Mouse (Mus musculus): ENCODE measurements around the gene Acsl1. TPM values are rescaled to one million over a fixed set of nuclear protein-coding genes. Genes with fewer than 3 reads are reported as not detected.

Acsl1 gene
- polyA plus RNA-seq, 1 experiment from 2014 or later, result 12.2 TPM

DNA sequence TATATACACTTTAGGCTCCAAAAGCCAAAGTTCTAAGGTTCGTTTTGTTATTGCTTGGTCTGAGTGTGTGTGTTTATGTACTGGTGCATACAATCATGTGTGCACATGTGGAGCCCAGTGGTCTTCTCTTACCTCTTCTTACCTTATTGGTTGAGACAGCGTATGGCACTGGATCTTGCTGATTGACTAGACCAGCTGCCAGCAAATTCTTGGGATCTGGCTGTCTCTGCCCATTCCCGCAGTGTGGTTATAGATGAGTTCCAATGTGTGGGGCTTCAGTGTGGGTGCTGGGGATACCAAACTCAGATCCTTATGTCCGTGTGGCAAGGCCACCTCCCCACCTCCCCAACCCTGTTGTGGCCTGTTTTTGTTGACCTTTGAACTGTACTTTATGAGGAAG lies 21.8 kb upstream of the Acsl1 start:
- H3K27ac ChIP-seq, result no peak overlapping the region
- H3K9ac ChIP-seq, result no peak overlapping the region
- no peaks in the 10 kb centered on the region for H3K4me1 ChIP-seq
- H3K27me3 ChIP-seq, result no peaks in the 10 kb centered on the region
- H3K4me2 ChIP-seq, result no peak overlapping the region
- H3K36me3 ChIP-seq, result no peaks in the 10 kb centered on the region
- 79% methylated on average over 4 of the region's 4 CpGs for WGBS
- H3K4me3 ChIP-seq, result no peak overlapping the region
- ATAC-seq (ENCODE audit: insufficient number of reproducible peaks, insufficient read depth, low FRiP score, low TSS enrichment, low read depth), result no peak
- 0 out of 2 replicates have a peak, but pooled peaks cover under 1% of the 10 kb centered on the region for H3K9me3 ChIP-seq

DNA sequence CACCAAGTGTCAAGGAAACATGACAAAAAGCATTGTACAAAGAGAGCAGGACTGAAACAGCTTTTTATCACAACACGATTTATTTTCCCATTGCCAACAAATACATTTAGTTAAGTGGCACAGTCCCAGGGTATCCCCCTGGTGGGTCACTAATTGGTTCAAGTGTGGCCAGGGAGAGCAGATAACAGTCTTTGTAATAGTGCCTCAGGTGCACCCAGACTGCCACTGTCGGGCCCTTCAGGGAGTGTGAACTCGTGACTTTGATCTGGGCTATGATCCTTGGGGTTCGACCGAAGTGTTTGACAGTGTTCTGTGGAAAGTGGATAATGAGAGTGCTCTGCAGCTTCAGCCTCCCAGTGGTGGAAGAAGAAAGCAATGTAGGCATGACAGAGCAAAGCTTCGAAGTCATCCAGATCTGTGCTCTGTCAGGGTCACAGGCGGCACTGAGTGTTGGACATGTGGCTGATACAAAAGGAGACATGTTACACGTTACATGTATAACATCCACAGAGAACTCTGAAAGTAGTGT lies 21.1 kb upstream of the Acsl1 start:
- no peaks in the 10 kb centered on the region for H3K36me3 ChIP-seq
- no peaks in the 10 kb centered on the region for H3K4me1 ChIP-seq
- H3K27me3 ChIP-seq, result no peaks in the 10 kb centered on the region
- 75% methylated on average over 8 of the region's 8 CpGs for WGBS
- H3K4me3 ChIP-seq, result no peak overlapping the region
- no peak overlapping the region for H3K27ac ChIP-seq
- 0 out of 2 replicates have a peak, but pooled peaks cover 6% of the 10 kb centered on the region for H3K9me3 ChIP-seq
- ATAC-seq (ENCODE audit: insufficient number of reproducible peaks, insufficient read depth, low FRiP score, low TSS enrichment, low read depth), result no peak
- H3K4me2 ChIP-seq, result no peak overlapping the region
- H3K9ac ChIP-seq, result no peak overlapping the region

DNA sequence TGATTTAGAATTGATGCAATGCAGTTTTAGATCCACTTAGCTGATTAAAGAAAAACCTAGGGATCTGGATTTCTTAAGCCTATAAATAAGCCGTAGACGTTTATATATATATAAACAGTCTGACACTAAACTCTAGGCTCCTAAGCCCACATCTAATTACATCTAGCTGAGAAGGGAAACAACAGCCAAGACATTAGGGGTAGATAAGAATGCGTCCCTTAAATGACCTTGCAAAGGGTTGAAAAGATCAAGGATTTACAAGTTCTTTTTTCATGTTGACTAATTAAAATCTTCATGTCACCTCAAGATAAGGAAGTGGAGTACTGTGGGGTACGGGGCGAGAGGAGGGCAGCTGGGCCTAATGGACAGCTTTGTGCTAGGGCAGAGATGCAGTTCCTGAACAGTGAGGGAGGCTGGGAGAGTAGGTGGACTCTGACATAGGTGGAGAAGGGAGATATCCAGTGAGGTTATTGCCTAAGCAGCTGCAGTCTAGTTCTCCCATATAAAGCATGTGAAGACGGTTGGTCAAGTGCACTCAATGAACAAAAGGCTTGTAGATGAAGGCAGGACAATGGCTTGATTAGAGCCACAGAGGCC lies 12.5 kb upstream of the Acsl1 start:
- Histone ChIP-seq H3K4me2 (no peak overlapping the region), H3K27ac (no peak overlapping the region), H3K27me3 (no peaks in the 10 kb centered on the region), H3K4me3 (no peak overlapping the region), H3K9ac (no peak overlapping the region), H3K4me1 (no peaks in the 10 kb centered on the region), H3K9me3 (0 out of 2 replicates have a peak, but pooled peaks cover 6% of the 10 kb centered on the region), H3K36me3 (no peaks in the 10 kb centered on the region)
- WGBS, result 80% methylated on average over 6 of the region's 6 CpGs
- ATAC-seq (ENCODE audit: insufficient number of reproducible peaks, insufficient read depth, low FRiP score, low TSS enrichment, low read depth), result no peak

DNA sequence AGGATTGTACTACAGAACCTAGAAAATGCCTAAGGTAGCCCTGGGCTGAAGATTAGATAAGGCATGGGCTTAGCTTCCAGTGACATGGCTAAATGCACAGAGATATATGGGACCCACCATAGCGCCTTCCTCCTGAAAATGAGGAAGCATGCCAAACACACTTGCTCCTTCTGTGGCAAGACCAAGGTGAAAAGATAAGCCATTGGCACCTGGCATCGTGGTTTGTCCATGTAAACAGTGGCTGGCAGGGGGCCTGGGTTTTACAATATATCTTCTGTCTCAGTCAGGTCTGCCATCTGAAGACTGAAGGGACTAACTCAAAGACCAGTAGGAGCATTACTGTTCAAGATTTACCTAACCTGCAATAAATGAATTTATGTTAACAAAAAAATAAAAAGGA lies 2.4 kb upstream of the Acsl1 start:
- ATAC-seq (ENCODE audit: insufficient number of reproducible peaks, insufficient read depth, low FRiP score, low TSS enrichment, low read depth), result no peak

DNA sequence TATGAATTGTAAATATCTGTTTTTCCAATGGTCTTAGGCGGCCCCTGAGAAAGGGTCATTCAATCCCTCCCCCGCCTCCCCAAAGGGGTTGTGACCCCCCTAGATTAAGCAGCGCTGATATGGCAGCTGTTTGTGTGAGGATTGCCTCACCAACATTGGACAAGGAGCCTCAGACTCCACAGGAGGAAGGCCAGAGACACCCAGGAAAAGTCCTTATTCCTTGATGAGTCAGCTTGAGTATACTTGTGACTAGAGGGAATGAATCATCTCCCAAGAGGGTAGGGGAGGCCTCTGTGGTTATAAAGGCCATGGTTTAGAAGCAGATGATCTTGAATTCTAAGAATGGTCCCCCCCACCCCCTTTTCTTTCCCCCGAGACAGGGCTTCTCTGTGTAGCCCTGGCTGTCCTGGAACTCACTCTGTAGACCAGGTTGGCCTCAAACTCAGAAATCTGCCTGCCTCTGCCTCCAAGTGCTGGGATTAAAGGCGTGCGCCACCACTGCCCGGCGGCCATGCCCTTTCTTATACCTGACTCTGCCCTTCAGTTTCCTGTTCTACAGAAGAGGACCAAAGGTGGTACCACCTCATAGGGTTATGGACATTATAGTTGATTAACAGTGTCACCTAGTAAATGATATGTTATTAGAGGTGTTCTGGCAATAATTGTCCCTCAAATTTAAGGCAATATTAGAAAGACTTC lies 1.6 kb upstream of the Acsl1 start:
- Histone ChIP-seq H3K27ac (no peak overlapping the region), H3K36me3 (no peaks in the 10 kb centered on the region), H3K9ac (no peak overlapping the region), H3K4me3 (no peak overlapping the region), H3K27me3 (no peaks in the 10 kb centered on the region), H3K4me2 (no peak overlapping the region), H3K9me3 (no peaks in the 10 kb centered on the region), H3K4me1 (peaks cover 8% of the 10 kb centered on the region; the same call in 1 of the 2 replicates)
- WGBS, result 91% methylated on average over 8 of the region's 8 CpGs
- no peak for ATAC-seq (ENCODE audit: insufficient number of reproducible peaks, insufficient read depth, low FRiP score, low TSS enrichment, low read depth)

More for the DNA sequence above, 2.4 kb upstream of the Acsl1 start:
- H3K36me3 ChIP-seq, result no peaks in the 10 kb centered on the region
- no peaks in the 10 kb centered on the region for H3K9me3 ChIP-seq
- no peak overlapping the region for H3K9ac ChIP-seq
- no peak overlapping the region for H3K4me2 ChIP-seq
- 84% methylated on average over 2 of the region's 2 CpGs for WGBS
- no peaks in the 10 kb centered on the region for H3K27me3 ChIP-seq
- H3K27ac ChIP-seq, result no peak overlapping the region
- peaks cover 8% of the 10 kb centered on the region; the same call in 1 of the 2 replicates for H3K4me1 ChIP-seq
- no peak overlapping the region for H3K4me3 ChIP-seq

DNA sequence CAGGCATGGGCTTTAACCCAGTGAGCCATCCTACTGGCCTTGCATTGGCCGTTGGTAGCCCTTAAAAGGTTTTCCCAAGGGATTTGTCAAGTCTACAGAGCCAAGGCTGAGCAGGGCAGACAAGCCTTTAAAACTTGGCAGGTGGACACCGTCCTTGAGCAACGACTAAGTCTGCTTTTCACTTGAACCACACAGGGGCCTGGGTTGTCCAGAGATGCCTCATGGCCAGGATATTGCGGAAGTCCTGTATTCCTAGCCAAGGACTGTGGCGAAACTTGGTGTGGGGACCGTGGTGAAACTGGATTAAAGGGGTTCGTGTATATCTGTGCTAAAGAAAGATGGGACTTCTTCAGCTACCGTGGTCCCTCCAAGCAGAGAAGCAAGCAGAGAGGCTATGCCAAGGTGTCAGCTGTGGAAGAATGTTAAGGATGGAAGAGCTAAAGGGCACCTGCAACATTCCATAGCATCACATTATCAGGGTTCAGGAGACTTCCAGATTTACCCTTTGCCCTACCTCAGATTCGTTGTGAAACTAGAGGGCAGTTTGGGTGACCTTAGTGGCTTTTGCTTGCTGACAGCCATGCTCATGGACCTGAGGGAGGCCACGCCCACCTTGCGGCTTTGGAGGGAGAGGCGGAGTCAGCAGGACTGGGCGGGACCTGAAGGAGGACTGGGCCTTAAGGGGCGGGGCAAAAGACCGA lies 596 bp upstream of the Acsl1 start:
- no peaks in the 10 kb centered on the region for H3K36me3 ChIP-seq
- H3K4me2 ChIP-seq, result peak overlapping the region; percentile 90
- 42% methylated on average over 15 of the region's 15 CpGs for WGBS
- ATAC-seq (ENCODE audit: insufficient number of reproducible peaks, insufficient read depth, low FRiP score, low TSS enrichment, low read depth), result peak; percentile 0; the same call in 1 of the 2 replicates
- peaks cover 8% of the 10 kb centered on the region; the same call in 1 of the 2 replicates for H3K4me1 ChIP-seq
- H3K4me3 ChIP-seq, result peak overlapping the region; percentile 86
- no peak overlapping the region for H3K9ac ChIP-seq
- H3K9me3 ChIP-seq, result no peaks in the 10 kb centered on the region
- no peaks in the 10 kb centered on the region for H3K27me3 ChIP-seq
- 0 out of 2 replicates have a peak overlapping the region, but pooled peaks have one; percentile 44 for H3K27ac ChIP-seq

DNA sequence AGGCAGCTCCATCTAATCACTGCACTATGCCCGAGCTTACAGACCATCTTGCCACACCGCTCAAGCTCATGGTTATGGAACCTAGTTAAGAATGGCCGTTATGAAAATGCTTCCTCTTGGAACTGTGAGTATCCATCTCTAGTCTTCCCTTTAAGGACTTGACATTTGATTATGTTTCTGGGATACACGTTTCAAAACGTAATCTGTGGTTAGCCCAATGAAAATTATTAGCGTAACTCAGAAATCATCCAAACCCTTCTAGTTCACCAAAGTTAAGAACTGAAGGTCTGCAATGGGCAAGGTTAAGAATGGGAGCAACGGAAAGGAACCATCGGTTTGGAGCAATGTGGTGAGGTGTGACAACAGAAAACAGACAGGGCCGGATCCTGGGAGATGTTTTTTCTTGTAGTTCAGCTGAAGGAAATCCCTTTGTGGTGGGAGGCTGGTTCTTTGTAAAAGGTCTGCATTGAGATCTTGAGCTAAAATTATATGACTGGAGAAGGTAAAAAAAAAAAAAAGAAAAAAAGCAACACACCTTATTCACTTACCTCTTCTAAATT lies 1.2 kb downstream of the Acsl1 start:
- WGBS, result 34% methylated on average over 9 of the region's 9 CpGs
- Histone ChIP-seq H3K27me3 (no peaks in the 10 kb centered on the region), H3K9me3 (no peaks in the 10 kb centered on the region), H3K27ac (no peak overlapping the region), H3K4me2 (peak overlapping the region; percentile 90), H3K4me3 (peak overlapping the region; percentile 86), H3K9ac (peak overlapping the region; percentile 89), H3K36me3 (no peaks in the 10 kb centered on the region), H3K4me1 (peaks cover 8% of the 10 kb centered on the region; the same call in 1 of the 2 replicates)
- no peak for ATAC-seq (ENCODE audit: insufficient number of reproducible peaks, insufficient read depth, low FRiP score, low TSS enrichment, low read depth)

DNA sequence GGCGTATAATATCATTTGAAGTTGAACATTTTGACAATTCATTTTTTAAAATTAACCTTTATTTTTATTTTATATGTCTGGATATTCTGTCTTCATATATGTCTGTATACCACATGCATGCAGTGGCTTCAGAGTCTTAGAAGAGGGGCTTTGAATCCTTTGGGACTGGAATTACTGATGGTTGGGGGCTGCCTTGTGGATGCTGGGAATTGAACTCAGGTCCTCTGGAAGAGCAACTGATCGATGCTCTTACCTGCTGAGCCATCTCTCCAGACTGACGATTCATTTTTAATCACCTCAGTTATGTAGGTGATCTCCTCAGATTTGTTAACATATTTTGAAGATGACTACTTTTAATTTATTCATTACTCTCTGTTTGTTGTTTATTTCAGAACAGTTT lies 3.3 kb downstream of the Acsl1 start:
- Histone ChIP-seq H3K9me3 (no peaks in the 10 kb centered on the region), H3K27me3 (no peaks in the 10 kb centered on the region), H3K36me3 (no peaks in the 10 kb centered on the region), H3K9ac (no peak overlapping the region), H3K4me3 (no peak overlapping the region), H3K4me2 (no peak overlapping the region), H3K27ac (no peak overlapping the region), H3K4me1 (peaks cover 8% of the 10 kb centered on the region; the same call in 1 of the 2 replicates)
- WGBS, result 90% methylated on average over 3 of the region's 3 CpGs
- no peak for ATAC-seq (ENCODE audit: insufficient number of reproducible peaks, insufficient read depth, low FRiP score, low TSS enrichment, low read depth)

DNA sequence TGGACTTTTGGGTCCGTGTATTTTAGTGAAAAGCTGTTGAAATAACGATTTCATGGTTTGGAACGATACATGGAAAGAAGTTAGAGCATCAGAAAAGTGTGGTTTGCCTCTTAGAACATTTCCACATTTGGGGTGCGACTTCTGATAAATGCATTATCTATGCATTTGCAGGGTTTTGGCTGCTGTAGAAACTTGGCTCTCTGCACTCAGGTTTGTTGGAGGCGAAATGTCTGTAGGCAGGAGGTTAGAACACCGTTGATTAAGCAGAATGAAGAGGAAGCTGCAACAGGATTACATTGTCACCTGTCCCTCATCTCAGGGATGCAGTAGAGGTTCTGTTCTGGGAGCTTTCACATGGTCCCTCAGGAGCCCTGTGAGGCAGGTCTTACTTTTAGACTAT lies 3.8 kb downstream of the Acsl1 start:
- Histone ChIP-seq H3K9me3 (no peaks in the 10 kb centered on the region), H3K36me3 (no peaks in the 10 kb centered on the region), H3K4me3 (no peak overlapping the region), H3K27ac (no peak overlapping the region), H3K4me1 (peaks cover 8% of the 10 kb centered on the region; the same call in 1 of the 2 replicates), H3K27me3 (no peaks in the 10 kb centered on the region), H3K4me2 (no peak overlapping the region), H3K9ac (no peak overlapping the region)
- no peak for ATAC-seq (ENCODE audit: insufficient number of reproducible peaks, insufficient read depth, low FRiP score, low TSS enrichment, low read depth)
- WGBS, result 83% methylated on average over 6 of the region's 6 CpGs

DNA sequence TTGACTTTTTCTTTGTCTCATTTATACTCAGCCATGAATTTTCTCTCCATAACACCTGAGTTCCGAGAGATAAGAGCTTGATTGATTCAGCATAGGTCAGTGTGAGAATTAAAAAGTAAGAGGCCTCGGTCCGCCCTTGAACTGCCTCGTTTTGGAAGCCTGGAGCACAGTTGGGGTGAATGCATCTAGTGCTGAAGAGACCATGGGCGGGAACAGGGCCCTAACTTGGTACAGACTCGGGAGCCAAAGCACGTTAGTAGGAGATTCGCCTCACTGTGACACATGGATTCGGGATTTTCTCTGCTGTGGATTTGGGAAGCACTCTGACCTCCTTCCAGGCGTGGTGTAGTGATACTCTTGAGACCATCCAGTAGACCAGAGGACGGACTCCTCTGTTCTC lies 4.6 kb downstream of the Acsl1 start:
- Histone ChIP-seq H3K4me1 (peaks cover 15% of the 10 kb centered on the region), H3K4me2 (no peak overlapping the region), H3K9ac (no peak overlapping the region), H3K36me3 (no peaks in the 10 kb centered on the region), H3K4me3 (no peak overlapping the region), H3K9me3 (no peaks in the 10 kb centered on the region), H3K27ac (no peak overlapping the region), H3K27me3 (no peaks in the 10 kb centered on the region)
- 86% methylated on average over 11 of the region's 11 CpGs for WGBS
- ATAC-seq (ENCODE audit: insufficient number of reproducible peaks, insufficient read depth, low FRiP score, low TSS enrichment, low read depth), result no peak

DNA sequence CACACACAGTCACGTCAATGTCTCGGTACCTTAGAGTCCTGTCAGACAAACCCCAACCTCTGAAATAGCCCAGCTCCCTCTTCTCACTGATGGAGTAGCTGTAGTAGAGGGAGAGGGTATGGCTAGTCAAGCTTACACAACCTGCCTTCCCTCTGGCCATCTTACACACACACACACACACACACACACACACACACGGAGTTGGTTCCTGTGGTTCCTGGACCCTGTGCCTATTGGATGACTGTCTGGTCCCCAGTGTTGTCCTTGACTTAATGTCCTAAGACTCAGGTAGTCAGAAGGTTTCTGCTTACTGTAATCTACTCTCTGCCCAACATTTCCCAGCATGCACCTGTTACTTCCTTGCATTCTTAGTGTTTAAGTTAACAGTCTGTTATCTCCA lies 5.1 kb downstream of the Acsl1 start:
- no peak overlapping the region for H3K27ac ChIP-seq
- H3K9me3 ChIP-seq, result no peaks in the 10 kb centered on the region
- no peak overlapping the region for H3K4me3 ChIP-seq
- no peak overlapping the region for H3K4me2 ChIP-seq
- 82% methylated on average over 3 of the region's 3 CpGs for WGBS
- no peak overlapping the region for H3K9ac ChIP-seq
- no peaks in the 10 kb centered on the region for H3K27me3 ChIP-seq
- H3K36me3 ChIP-seq, result no peaks in the 10 kb centered on the region
- no peak for ATAC-seq (ENCODE audit: insufficient number of reproducible peaks, insufficient read depth, low FRiP score, low TSS enrichment, low read depth)
- H3K4me1 ChIP-seq, result peaks cover 17% of the 10 kb centered on the region
